Mouse (Mus musculus): ENCODE results near the gene Mthfd1. TPM values are rescaled to one million over a fixed set of nuclear protein-coding genes. Genes with fewer than 3 reads are reported as not detected.
A peak's percentile ranks its signal among the peaks of the same experiment; 100 is the strongest.

The Mthfd1 gene
- polyA plus RNA-seq, 1 experiment from 2014 or later = 103 TPM

DNA sequence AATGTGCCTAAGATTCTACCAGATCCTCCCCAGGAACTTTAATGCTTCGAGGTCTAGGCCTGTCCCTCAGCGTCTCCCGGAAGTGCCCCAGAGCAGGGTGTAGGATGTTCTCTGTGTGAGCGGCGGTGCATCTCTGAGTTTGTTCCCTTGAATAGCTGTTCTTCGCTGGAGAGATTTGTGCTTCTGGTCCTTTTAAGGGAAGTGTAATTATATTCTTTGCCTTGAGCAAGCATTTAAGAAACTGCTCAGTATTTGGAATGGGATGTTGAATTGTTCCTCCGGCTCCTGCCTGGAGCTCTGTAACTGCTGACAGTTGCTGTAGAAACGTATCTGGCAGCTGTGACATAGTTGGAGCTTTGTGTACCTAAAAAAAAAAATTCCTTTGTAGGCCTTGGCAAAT lies 32.9 kb downstream of the Mthfd1 start:
- Histone ChIP-seq H3K9ac (no peak overlapping the region), H3K4me3 (replicated peaks) (no peak overlapping the region), H3K9me3 (replicated peaks) (no peaks in the 10 kb centered on the region), H3K4me2 (no peak overlapping the region), H3K27ac (no peak overlapping the region), H3K36me3 (peaks cover 86% of the 10 kb centered on the region), H3K27me3 (no peaks in the 10 kb centered on the region), H3K4me1 (no peaks in the 10 kb centered on the region)
- 80% methylated on average over 8 of the region's 8 CpGs for WGBS
- no peak for ATAC-seq (replicated peaks; ENCODE audit: low FRiP score)

DNA sequence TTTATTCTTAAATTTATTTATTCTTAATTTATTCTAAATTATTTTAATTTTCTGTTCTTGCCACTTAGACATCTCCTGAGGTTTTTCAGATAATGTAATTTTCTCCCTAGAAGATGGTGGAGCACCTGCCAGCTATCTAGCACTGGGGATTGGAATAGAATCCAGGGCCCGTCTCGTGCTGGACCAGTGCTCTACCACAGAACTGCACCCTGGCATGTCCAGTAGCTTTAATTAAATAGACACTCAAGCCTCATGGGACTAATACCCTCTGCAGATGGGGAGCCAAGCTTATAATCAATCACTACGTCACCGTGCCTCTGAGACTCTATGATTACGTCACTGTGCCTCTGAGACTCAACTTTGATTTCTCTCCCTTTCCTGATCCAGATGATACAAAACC lies 33.4 kb downstream of the Mthfd1 start:
- no peaks in the 10 kb centered on the region for H3K4me1 ChIP-seq
- no peaks in the 10 kb centered on the region for H3K27me3 ChIP-seq
- WGBS = 89% methylated on average over 5 of the region's 5 CpGs
- no peak overlapping the region for H3K9ac ChIP-seq
- peaks cover 86% of the 10 kb centered on the region for H3K36me3 ChIP-seq
- H3K4me2 ChIP-seq = no peak overlapping the region
- ATAC-seq (replicated peaks; ENCODE audit: low FRiP score) = no peak
- no peak overlapping the region for H3K27ac ChIP-seq
- H3K9me3 ChIP-seq (replicated peaks) = no peaks in the 10 kb centered on the region
- no peak overlapping the region for H3K4me3 ChIP-seq (replicated peaks)

DNA sequence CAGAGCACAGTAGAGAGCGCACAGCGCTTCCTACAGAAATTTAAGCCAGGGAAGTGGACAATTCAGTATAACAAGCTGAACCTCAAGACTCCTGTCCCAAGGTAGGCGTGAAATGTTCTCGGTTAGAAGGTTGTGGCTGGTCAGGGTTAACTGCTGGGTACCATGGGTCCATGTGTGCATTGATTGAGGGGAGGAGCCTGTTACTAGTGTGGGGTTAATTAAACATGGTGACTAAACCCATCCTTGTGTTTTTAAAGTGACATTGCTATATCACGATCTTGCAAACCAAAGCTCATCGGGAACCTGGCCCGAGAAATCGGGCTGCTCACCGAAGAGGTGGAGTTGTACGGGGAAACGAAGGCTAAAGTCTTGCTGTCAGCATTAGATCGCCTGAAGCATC lies 34.3 kb downstream of the Mthfd1 start:
- Histone ChIP-seq H3K36me3 (peaks cover 86% of the 10 kb centered on the region), H3K9ac (no peak overlapping the region)

DNA sequence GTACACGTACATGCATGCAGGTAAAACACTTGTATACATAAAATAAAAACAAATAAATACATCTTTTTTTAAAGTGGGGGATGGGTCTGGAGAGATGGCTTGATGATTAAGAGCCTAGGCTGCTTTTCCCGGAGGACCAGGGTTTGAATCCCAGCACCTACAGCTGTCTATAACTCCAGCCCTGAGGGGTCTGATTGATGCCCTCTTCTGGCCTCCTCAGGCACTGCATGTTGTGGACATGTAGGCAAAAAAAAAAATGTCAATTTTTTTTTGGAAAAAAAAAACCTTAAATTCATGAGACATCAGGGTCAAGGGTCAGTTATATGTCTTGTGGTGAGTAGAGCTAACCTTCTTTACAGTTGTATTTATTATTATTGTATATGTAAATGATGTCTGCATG lies 35.2 kb downstream of the Mthfd1 start:
- Histone ChIP-seq H3K27ac (no peak overlapping the region), H3K27me3 (no peaks in the 10 kb centered on the region), H3K36me3 (peaks cover 89% of the 10 kb centered on the region), H3K9me3 (replicated peaks) (no peaks in the 10 kb centered on the region), H3K9ac (no peak overlapping the region), H3K4me3 (replicated peaks) (no peak overlapping the region), H3K4me2 (no peak overlapping the region), H3K4me1 (no peaks in the 10 kb centered on the region)
- WGBS = 92% methylated on average over 2 of the region's 2 CpGs
- no peak for ATAC-seq (replicated peaks; ENCODE audit: low FRiP score)

More for the DNA sequence above, 34.3 kb downstream of the Mthfd1 start:
- Histone ChIP-seq H3K4me3 (replicated peaks) (no peak overlapping the region), H3K27ac (no peak overlapping the region), H3K9me3 (replicated peaks) (no peaks in the 10 kb centered on the region), H3K27me3 (no peaks in the 10 kb centered on the region), H3K4me1 (no peaks in the 10 kb centered on the region), H3K4me2 (no peak overlapping the region)
- no peak for ATAC-seq (replicated peaks; ENCODE audit: low FRiP score)
- WGBS = 97% methylated on average over 12 of the region's 12 CpGs

DNA sequence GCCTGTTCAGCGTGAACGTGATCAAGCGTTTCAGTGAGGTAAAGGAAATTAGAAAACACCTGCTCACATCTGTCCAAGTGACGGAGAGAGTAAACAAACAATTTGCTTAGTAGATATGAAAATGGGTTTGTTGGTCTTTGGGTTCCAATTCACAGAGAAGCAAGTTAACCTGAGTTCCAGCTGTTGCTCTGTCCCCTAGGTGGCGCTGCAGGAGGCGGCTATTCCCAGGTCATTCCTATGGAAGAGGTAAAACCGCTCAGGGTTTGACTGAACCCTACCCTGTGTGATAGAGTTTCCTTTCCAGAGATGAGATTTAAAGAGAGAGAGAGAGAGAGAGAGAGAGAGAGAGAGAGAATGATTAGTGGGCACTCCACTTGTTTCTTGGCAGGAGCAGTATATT lies 38.1 kb downstream of the Mthfd1 start:
- ATAC-seq (replicated peaks; ENCODE audit: low FRiP score) = no peak
- WGBS = 57% methylated on average over 7 of the region's 7 CpGs
- no peak overlapping the region for H3K4me2 ChIP-seq

DNA sequence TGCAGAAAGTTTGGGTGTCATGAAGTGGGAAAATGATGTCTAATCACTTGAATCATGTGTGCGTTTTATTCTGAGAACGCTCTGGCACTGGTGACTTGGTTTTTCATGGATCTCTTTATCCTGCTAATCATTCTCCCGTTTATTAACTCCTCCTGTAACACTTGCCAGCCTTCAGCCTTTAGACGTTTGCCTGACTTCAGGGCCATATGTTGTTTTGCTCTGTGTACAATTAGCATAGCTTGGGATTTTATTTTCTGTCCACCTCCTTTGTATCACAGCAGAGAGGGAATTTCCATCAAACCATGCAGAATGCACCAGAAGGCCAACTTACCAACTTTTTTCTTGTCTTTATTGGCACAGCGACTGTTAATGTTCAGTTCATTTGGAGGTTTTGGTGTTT lies 42.7 kb downstream of the Mthfd1 start:
- H3K27me3 ChIP-seq = no peaks in the 10 kb centered on the region
- WGBS = 85% methylated on average over 5 of the region's 5 CpGs
- no peaks in the 10 kb centered on the region for H3K9me3 ChIP-seq (replicated peaks)
- H3K4me3 ChIP-seq (replicated peaks) = no peak overlapping the region
- H3K36me3 ChIP-seq = peaks cover 88% of the 10 kb centered on the region
- H3K4me1 ChIP-seq = no peaks in the 10 kb centered on the region
- H3K4me2 ChIP-seq = no peak overlapping the region
- no peak for ATAC-seq (replicated peaks; ENCODE audit: low FRiP score)
- H3K27ac ChIP-seq = no peak overlapping the region
- no peak overlapping the region for H3K9ac ChIP-seq

More for the DNA sequence above, 38.1 kb downstream of the Mthfd1 start:
- H3K4me1 ChIP-seq = no peaks in the 10 kb centered on the region
- no peaks in the 10 kb centered on the region for H3K27me3 ChIP-seq
- no peak overlapping the region for H3K4me3 ChIP-seq (replicated peaks)
- no peaks in the 10 kb centered on the region for H3K9me3 ChIP-seq (replicated peaks)
- peaks cover 93% of the 10 kb centered on the region for H3K36me3 ChIP-seq
- no peak overlapping the region for H3K9ac ChIP-seq
- H3K27ac ChIP-seq = no peak overlapping the region

DNA sequence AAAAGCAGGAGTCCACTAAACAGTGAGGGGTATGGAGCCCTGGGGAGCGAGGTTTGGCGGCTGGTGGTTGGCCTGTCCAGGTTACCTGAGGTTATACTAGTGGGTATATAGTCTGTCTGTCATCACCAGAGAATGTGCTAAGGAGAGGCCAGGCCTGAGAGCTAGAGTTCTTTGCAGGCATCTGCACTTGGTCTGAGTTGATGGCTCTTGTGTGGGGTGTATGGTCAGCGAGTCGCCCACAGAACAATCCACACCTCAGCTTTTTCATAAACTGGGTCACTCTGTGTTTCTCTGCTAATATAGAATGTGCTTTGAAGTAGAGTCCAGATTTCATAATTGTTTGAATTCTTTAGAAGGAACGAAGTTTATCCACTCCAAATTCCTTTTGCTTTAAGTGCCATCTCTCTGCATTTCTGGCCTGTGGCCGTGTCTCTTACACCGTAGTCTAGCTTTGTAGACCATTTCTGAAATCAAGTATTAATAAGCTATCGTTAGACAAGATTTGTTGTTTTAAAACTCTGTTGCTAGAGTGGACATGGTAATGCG lies 44.3 kb downstream of the Mthfd1 start:
- Histone ChIP-seq H3K4me1 (0 out of 2 replicates have a peak, but pooled peaks cover 4% of the 10 kb centered on the region), H3K27me3 (no peaks in the 10 kb centered on the region), H3K9me3 (replicated peaks) (no peaks in the 10 kb centered on the region), H3K4me2 (no peak overlapping the region), H3K36me3 (peaks cover 86% of the 10 kb centered on the region), H3K4me3 (replicated peaks) (no peak overlapping the region), H3K27ac (no peak overlapping the region), H3K9ac (no peak overlapping the region)
- ATAC-seq (replicated peaks; ENCODE audit: low FRiP score) = no peak
- WGBS = 95% methylated on average over 9 of the region's 9 CpGs

DNA sequence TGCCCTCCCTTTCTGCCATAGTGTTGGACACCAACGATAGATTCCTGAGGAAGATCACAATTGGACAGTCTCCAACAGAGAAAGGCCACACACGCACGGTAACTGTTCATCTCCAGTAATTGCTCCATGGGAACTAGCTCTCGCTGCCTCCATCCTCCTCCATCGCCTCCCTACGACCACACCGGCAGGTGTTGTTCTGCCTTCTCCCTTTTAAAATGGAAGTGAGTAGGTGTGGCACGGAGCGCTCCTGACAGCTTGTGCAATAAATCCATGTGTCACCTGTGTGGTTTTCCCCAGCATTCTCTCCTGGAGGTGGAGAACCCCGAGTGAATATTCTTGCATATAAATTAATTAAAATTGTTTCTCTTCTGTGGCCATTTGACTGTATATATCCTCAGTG lies 45.3 kb downstream of the Mthfd1 start:
- Histone ChIP-seq H3K9me3 (replicated peaks) (no peaks in the 10 kb centered on the region), H3K4me2 (no peak overlapping the region), H3K27ac (no peak overlapping the region), H3K9ac (no peak overlapping the region), H3K4me1 (peaks cover 7% of the 10 kb centered on the region; the same call in 1 of the 2 replicates), H3K27me3 (no peaks in the 10 kb centered on the region), H3K36me3 (peaks cover 83% of the 10 kb centered on the region), H3K4me3 (replicated peaks) (no peak overlapping the region)
- 90% methylated on average over 10 of the region's 10 CpGs for WGBS
- no peak for ATAC-seq (replicated peaks; ENCODE audit: low FRiP score)

DNA sequence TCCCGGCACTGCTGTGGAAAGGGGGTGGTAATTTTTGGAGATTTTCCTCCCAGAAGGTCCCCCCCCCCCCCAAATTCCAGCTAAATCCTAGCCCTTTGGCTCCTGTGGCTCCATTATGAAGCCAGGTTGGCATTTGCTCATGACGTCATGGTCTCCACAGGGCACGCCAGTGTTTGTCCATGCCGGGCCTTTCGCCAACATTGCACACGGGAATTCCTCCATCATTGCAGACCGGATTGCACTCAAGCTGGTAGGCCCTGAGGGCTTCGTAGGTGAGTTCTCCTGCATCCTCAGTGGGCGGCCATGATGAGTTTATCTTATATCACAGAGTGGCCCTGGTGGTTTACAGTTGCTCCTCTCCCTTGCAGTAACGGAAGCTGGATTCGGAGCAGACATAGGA lies 48.4 kb downstream of the Mthfd1 start:
- no peak overlapping the region for H3K9ac ChIP-seq
- peaks cover 27% of the 10 kb centered on the region for H3K4me1 ChIP-seq
- H3K4me3 ChIP-seq (replicated peaks) = no peak overlapping the region
- WGBS = 93% methylated on average over 11 of the region's 11 CpGs
- peaks cover 66% of the 10 kb centered on the region for H3K36me3 ChIP-seq
- ATAC-seq (replicated peaks; ENCODE audit: low FRiP score) = no peak
- no peak overlapping the region for H3K27ac ChIP-seq
- no peak overlapping the region for H3K4me2 ChIP-seq
- H3K27me3 ChIP-seq = no peaks in the 10 kb centered on the region
- no peaks in the 10 kb centered on the region for H3K9me3 ChIP-seq (replicated peaks)

DNA sequence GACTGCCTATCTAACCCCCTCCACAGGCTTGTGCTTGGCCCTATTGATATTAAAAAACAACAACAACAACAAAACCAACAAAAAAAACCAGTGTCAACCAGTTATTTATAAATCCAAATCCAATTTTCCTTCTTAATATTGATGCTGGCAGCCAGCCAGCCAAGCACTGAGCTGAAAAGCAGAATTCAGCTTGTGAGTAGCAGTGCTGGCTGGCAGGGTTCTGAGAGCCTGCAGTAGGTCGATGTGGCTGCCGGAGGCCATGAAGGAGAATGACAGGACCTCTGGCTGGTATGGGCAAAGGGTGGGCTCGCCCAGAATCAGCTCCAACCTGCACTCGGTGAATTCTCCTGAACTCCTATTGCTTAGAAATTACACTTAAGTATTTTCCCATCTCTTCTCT lies 49.1 kb downstream of the Mthfd1 start:
- no peak overlapping the region for H3K27ac ChIP-seq
- H3K9ac ChIP-seq = no peak overlapping the region
- no peak overlapping the region for H3K4me2 ChIP-seq
- WGBS = 60% methylated on average over 4 of the region's 4 CpGs
- no peaks in the 10 kb centered on the region for H3K9me3 ChIP-seq (replicated peaks)
- ATAC-seq (replicated peaks; ENCODE audit: low FRiP score) = no peak
- peaks cover 62% of the 10 kb centered on the region for H3K36me3 ChIP-seq
- peaks cover 28% of the 10 kb centered on the region for H3K4me1 ChIP-seq
- no peaks in the 10 kb centered on the region for H3K27me3 ChIP-seq
- H3K4me3 ChIP-seq (replicated peaks) = no peak overlapping the region

DNA sequence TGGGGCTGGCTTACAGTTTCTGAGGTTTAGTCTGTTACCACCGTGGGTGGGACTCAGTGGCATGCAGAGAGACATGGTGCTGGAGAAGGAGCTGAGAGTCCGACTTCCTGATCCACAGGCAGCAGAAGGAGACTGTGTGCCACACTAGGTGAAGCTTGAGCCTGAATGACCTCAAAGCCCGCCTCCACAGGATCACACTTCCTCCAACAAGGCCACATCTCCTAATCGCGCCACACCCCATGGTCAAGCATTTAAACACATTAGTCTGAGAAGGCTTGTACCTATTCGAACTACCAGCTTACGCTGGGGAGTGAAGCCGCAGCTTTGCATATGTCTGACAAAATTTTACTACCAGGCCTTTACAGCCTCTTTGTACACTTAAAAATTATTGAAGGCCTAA lies 50.0 kb downstream of the Mthfd1 start:
- H3K27ac ChIP-seq = no peak overlapping the region
- peaks cover 60% of the 10 kb centered on the region for H3K36me3 ChIP-seq
- ATAC-seq (replicated peaks; ENCODE audit: low FRiP score) = no peak
- H3K9me3 ChIP-seq (replicated peaks) = no peaks in the 10 kb centered on the region
- H3K27me3 ChIP-seq = no peaks in the 10 kb centered on the region
- H3K4me1 ChIP-seq = peaks cover 31% of the 10 kb centered on the region
- H3K9ac ChIP-seq = no peak overlapping the region
- 86% methylated on average over 8 of the region's 8 CpGs for WGBS
- no peak overlapping the region for H3K4me2 ChIP-seq
- H3K4me3 ChIP-seq (replicated peaks) = no peak overlapping the region

DNA sequence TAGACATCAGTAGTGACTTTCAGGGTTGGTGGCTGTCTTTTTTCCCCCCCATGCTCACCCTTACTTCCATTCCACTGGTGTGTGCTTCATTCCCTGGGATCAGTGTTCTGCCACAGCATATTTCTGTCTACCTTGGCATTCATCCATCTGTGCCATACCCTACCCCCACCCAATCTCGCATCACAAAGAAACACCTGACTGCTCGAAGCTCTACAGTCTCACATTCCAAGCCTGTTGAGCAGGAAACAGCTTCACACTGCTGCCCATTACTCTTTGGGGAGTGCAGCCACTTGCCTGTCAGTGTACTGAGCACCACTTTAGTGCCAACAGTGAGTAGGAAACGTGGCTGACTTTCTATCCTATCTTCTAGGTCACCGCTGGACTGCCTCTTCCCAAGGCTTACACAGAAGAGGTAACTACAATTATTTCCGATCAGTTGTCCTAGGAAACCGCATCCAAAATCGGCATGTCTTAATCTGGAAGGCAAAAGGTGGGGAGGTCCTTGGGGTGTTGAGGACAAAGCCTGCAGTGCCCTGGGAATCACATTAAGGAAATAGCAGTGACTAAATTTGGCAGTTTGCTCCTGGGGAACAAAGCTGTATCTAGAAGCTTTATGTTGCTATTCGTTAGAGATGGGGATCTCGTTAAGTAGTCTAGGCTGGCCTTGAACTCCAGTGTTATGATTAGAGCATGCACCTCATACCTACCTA lies 51.9 kb downstream of the Mthfd1 start:
- Histone ChIP-seq H3K4me2 (no peak overlapping the region), H3K27ac (peak overlapping the region; percentile 86), H3K27me3 (no peaks in the 10 kb centered on the region), H3K36me3 (peaks cover 60% of the 10 kb centered on the region), H3K9ac (no peak overlapping the region), H3K9me3 (replicated peaks) (no peaks in the 10 kb centered on the region), H3K4me3 (replicated peaks) (no peak overlapping the region), H3K4me1 (peaks cover 38% of the 10 kb centered on the region)
- peak; percentile 44; the same call in 1 of the 2 replicates for ATAC-seq (replicated peaks; ENCODE audit: low FRiP score)
- WGBS = 60% methylated on average over 9 of the region's 9 CpGs

DNA sequence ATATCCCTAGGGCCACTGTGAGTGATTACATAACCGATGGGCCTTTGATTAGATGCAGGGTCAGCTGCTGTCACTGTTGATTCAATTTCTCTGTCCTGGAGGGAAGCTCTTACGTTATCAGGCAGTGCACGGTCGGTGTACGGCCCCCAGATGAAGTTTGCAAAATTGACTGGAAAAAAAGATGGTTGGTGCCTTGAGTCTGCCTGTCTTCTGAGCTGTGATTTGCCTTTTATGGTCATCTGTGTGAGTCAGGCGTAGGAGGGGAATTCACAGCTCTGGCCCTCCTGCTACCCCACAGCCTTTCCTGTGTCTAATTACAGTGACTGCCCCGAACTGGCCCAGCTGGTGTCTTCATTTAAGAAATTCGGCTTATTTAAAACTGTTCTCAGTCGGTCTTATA lies 52.9 kb downstream of the Mthfd1 start:
- ATAC-seq (replicated peaks; ENCODE audit: low FRiP score) = peak; percentile 84
- Histone ChIP-seq H3K27ac (peak overlapping the region; percentile 86), H3K36me3 (peaks cover 65% of the 10 kb centered on the region), H3K4me3 (replicated peaks) (no peak overlapping the region), H3K4me2 (no peak overlapping the region), H3K9ac (no peak overlapping the region), H3K4me1 (peaks cover 38% of the 10 kb centered on the region), H3K9me3 (replicated peaks) (no peaks in the 10 kb centered on the region), H3K27me3 (no peaks in the 10 kb centered on the region)
- WGBS = 11% methylated on average over 9 of the region's 9 CpGs
